Mouse (Mus musculus) frontal cortex, postnatal 14 days (tissue): Measurements from ENCODE around the gene Fam163b.

Experiments
- DNase-seq, 2 experiments: peaks; one replicate each; pipeline ENCODE4 v3.0.0; 2022; ENCODE audit warnings: low spot score in 2 of 2

The Fam163b gene

GRCm38 (mm10) chr2:27087581-27087980 lies 54.7 kb downstream of the Fam163b start:
- DNase-seq = no peak

- DNase-seq = no peak
Observed at GRCm38 (mm10) chr2:27086483-27087010, 55.7 kb downstream of the Fam163b start.

GRCm38 (mm10) chr2:27085801-27086200 lies 56.5 kb downstream of the Fam163b start:
- DNase-seq = no peak

- DNase-seq = no peak
Observed at GRCm38 (mm10) chr2:27084963-27085362, 57.3 kb downstream of the Fam163b start.

GRCm38 (mm10) chr2:27083761-27084475 lies 58.4 kb downstream of the Fam163b start:
- no peak for DNase-seq

- DNase-seq = no peak
Observed at GRCm38 (mm10) chr2:27079649-27080048, 62.6 kb downstream of the Fam163b start.

- peak in 1 of 2 experiments; percentile 59 for DNase-seq
Observed at GRCm38 (mm10) chr2:27079152-27079584, 63.1 kb downstream of the Fam163b start, which contains the start of gene Adamtsl2. Gene Adamtsl2 (plus strand): TSS chr2:27079379.

GRCm38 (mm10) chr2:27078312-27078711 lies 64.0 kb downstream of the Fam163b start:
- no peak for DNase-seq

- DNase-seq = no peak
Observed at GRCm38 (mm10) chr2:27077655-27078244, 64.5 kb downstream of the Fam163b start.

GRCm38 (mm10) chr2:27075485-27075884 lies 66.8 kb downstream of the Fam163b start:
- no peak for DNase-seq

GRCm38 (mm10) chr2:27074804-27075203 lies 67.5 kb downstream of the Fam163b start:
- DNase-seq = no peak

- no peak for DNase-seq
Observed at GRCm38 (mm10) chr2:27073407-27073806, 68.9 kb downstream of the Fam163b start.

- DNase-seq = no peak
Observed at GRCm38 (mm10) chr2:27071978-27072377, 70.3 kb downstream of the Fam163b start, which contains the start of gene Mymk. Gene Mymk (minus strand): TSS chr2:27072179.

- peak; percentile 83 to 86 for DNase-seq
Observed at GRCm38 (mm10) chr2:27071137-27071536, 71.2 kb downstream of the Fam163b start.

- DNase-seq = no peak
Observed at GRCm38 (mm10) chr2:27070247-27070813, 72.0 kb downstream of the Fam163b start.

GRCm38 (mm10) chr2:27069646-27070045 lies 72.6 kb downstream of the Fam163b start:
- DNase-seq = no peak

- no peak for DNase-seq
Observed at GRCm38 (mm10) chr2:27067996-27068395, 74.3 kb downstream of the Fam163b start.

GRCm38 (mm10) chr2:27067124-27067523 lies 75.2 kb downstream of the Fam163b start:
- no peak for DNase-seq
